Mouse (Mus musculus) G1E (cell line): ENCODE measurements around the gene Rnf34. TPM values are rescaled to one million over a fixed set of nuclear protein-coding genes. Genes with fewer than 3 reads are reported as not detected.
A peak's percentile ranks its signal among the peaks of the same experiment; 100 is the strongest.

Experiments used
- ATAC-seq: 2 replicates; pipeline ENCODE4 v1.8.0; 2016; ENCODE audit warnings: mild to moderate bottlenecking; ENCODE audit not compliant: insufficient number of reproducible peaks, poor library complexity, low FRiP score, severe bottlenecking; ENCODE audit errors: extremely low read depth
- DNase-seq: peaks from one replicate; pipeline ENCODE4 v3.0.0; 2012; ENCODE audit warnings: low spot score
- H3K27me3 ChIP-seq: 2 replicates; pipeline ENCODE4 v1.6.1; 2012; ENCODE audit warnings: mild to moderate bottlenecking, low read length, inconsistent platforms; ENCODE audit not compliant: insufficient read depth
- H3K36me3 ChIP-seq: replicated peaks from 2 replicates; pipeline ENCODE3; 2012; ENCODE audit warnings: mild to moderate bottlenecking, inconsistent platforms
- H3K4me1 ChIP-seq: 2 replicates; pipeline ENCODE4 v1.6.1; 2012; ENCODE audit warnings: low read depth, low read length, inconsistent platforms, mixed read lengths; ENCODE audit not compliant: insufficient read depth
- H3K4me3 ChIP-seq: 2 replicates; pipeline ENCODE4 v1.5.1; 2012; ENCODE audit warnings: low read depth, mild to moderate bottlenecking, inconsistent platforms, low read length, moderate library complexity, mixed read lengths
- H3K9me3 ChIP-seq: replicated peaks from 2 replicates; pipeline ENCODE4 v1.6.1; 2012; ENCODE audit warnings: inconsistent platforms
- CTCF ChIP-seq: IDR thresholded peaks from 2 replicates; pipeline ENCODE4 v1.5.1; 2012; ENCODE audit warnings: low read depth, low read length, inconsistent platforms, mixed read lengths
- GATA1 ChIP-seq: IDR thresholded peaks from 2 replicates; pipeline ENCODE4 v1.6.1; 2012; ENCODE audit warnings: borderline replicate concordance, low read length, inconsistent platforms, mixed read lengths
- GATA2 ChIP-seq: IDR thresholded peaks from 2 replicates; pipeline ENCODE4 v1.6.1; 2012; ENCODE audit warnings: low read depth, low read length, inconsistent platforms, borderline replicate concordance
- POLR2AphosphoS5 ChIP-seq: IDR thresholded peaks from 2 replicates; pipeline ENCODE4 v1.6.1; 2012; ENCODE audit warnings: low read depth, low read length, inconsistent platforms; ENCODE audit not compliant: insufficient replicate concordance
- TAL1 ChIP-seq: conservative IDR thresholded peaks from 2 replicates; pipeline ENCODE4 v1.6.1; 2012; ENCODE audit warnings: low read depth, low read length, inconsistent platforms, mixed read lengths
- polyA plus RNA-seq: library from polyadenylated mRNA; stranded (reverse); fragments of >175 nt; gene quantifications from 2 replicates; pipeline ENCODE4 v1.2.3, GENCODE M21; 2012
- total RNA-seq, 2 experiments: library from RNA; stranded (forward) in 1 of 2; stranded (reverse) in 1 of 2; fragments of 200-1000 nt in 1 of 2; fragments of >200 nt in 1 of 2; fragmentation: Nextera tagmentation in 1 of 2; gene quantifications; 2 replicates each; pipeline ENCODE4 v1.2.3; 2014 to 2017

Rnf34 gene
- total and polyA plus RNA-seq, 3 experiments = 12.9 to 23.8 (median 18.6) TPM

- Histone ChIP-seq H3K9me3 (no peaks in the 10 kb centered on the region), H3K27me3 (no peaks in the 10 kb centered on the region), H3K4me1 (peaks cover 24% of the 10 kb centered on the region), H3K36me3 (peaks cover 90% of the 10 kb centered on the region), H3K4me3 (no peak overlapping the region)
- DNase-seq = no peak
- TF ChIP-seq GATA1 = no peak
- no peak for TF ChIP-seq TAL1
- TF ChIP-seq GATA2 = no peak
- TF ChIP-seq POLR2AphosphoS5 = no peak
- TF ChIP-seq CTCF = peak; percentile 51; the same call in 1 of the 2 replicates
- no peak for ATAC-seq
Observed at GRCm38 (mm10) chr5:122811364-122812079, 38.3 kb upstream of the Rnf34 start.

GRCm38 (mm10) chr5:122812699-122813098 is 37.1 kb upstream of the Rnf34 start:
- peaks cover 90% of the 10 kb centered on the region for H3K36me3 ChIP-seq
- no peak overlapping the region for H3K4me3 ChIP-seq
- H3K4me1 ChIP-seq = peaks cover 25% of the 10 kb centered on the region
- TF ChIP-seq GATA2 (no peak), POLR2AphosphoS5 (no peak), TAL1 (no peak), GATA1 (no peak), CTCF (no peak)
- H3K9me3 ChIP-seq = no peaks in the 10 kb centered on the region
- no peaks in the 10 kb centered on the region for H3K27me3 ChIP-seq
- no peak for DNase-seq
- ATAC-seq = no peak

- H3K9me3 ChIP-seq = no peaks in the 10 kb centered on the region
- peak; percentile 100 for DNase-seq
- no peaks in the 10 kb centered on the region for H3K27me3 ChIP-seq
- TF ChIP-seq POLR2AphosphoS5 = peak; percentile 89
- TF ChIP-seq GATA2 = no peak
- no peak for TF ChIP-seq GATA1
- TF ChIP-seq TAL1 = no peak
- no peak for TF ChIP-seq CTCF
- H3K4me1 ChIP-seq = peaks cover 38% of the 10 kb centered on the region
- peaks cover 39% of the 10 kb centered on the region for H3K36me3 ChIP-seq
- peak within 1 kb of the TSS; percentile 96 for H3K4me3 ChIP-seq
- ATAC-seq = peak; percentile 97
Observed at GRCm38 (mm10) chr5:122820777-122821523, 28.9 kb upstream of the Rnf34 start, which contains the start of gene Anapc5. TSS of gene Anapc5 (minus strand) at chr5:122821339.

- TF ChIP-seq POLR2AphosphoS5 (no peak), CTCF (no peak), GATA2 (no peak), TAL1 (no peak), GATA1 (no peak)
- peaks cover 38% of the 10 kb centered on the region for H3K4me1 ChIP-seq
- H3K9me3 ChIP-seq = no peaks in the 10 kb centered on the region
- H3K27me3 ChIP-seq = no peaks in the 10 kb centered on the region
- H3K4me3 ChIP-seq = peak overlapping the region; percentile 96
- DNase-seq (peak; percentile 15), ATAC-seq (peak; percentile 30; the same call in 1 of the 2 replicates)
- H3K36me3 ChIP-seq = peaks cover 35% of the 10 kb centered on the region
Observed at GRCm38 (mm10) chr5:122821524-122821885, 28.3 kb upstream of the Rnf34 start.

GRCm38 (mm10) chr5:122822441-122822840 is 27.4 kb upstream of the Rnf34 start:
- DNase-seq = no peak
- H3K9me3 ChIP-seq = no peaks in the 10 kb centered on the region
- no peak for ATAC-seq
- H3K4me1 ChIP-seq = peaks cover 38% of the 10 kb centered on the region
- no peaks in the 10 kb centered on the region for H3K27me3 ChIP-seq
- no peak overlapping the region for H3K4me3 ChIP-seq
- H3K36me3 ChIP-seq = peaks cover 26% of the 10 kb centered on the region
- TF ChIP-seq CTCF = no peak
- TF ChIP-seq GATA2 = no peak
- TF ChIP-seq POLR2AphosphoS5 = no peak
- no peak for TF ChIP-seq TAL1
- TF ChIP-seq GATA1 = no peak

GRCm38 (mm10) chr5:122823976-122824375 is 25.9 kb upstream of the Rnf34 start:
- DNase-seq = no peak
- Histone ChIP-seq H3K4me1 (peaks cover 25% of the 10 kb centered on the region), H3K9me3 (no peaks in the 10 kb centered on the region), H3K36me3 (peaks cover 11% of the 10 kb centered on the region), H3K4me3 (no peak overlapping the region), H3K27me3 (no peaks in the 10 kb centered on the region)
- TF ChIP-seq CTCF (no peak), TAL1 (no peak), GATA2 (no peak), POLR2AphosphoS5 (no peak), GATA1 (no peak)
- ATAC-seq = no peak
